Mouse (Mus musculus) fat pad, adult 2 months (tissue): ENCODE measurements at regions not wholly inside any gene's neighbourhood (a gene's known extent, or its start where the extent isn't known, plus 50 kb on each side); places are given as distances from the start of the nearest gene placed in this dataset.

ENCODE experiments used
- DNase-seq: peaks from one replicate; pipeline ENCODE4 v3.0.0-alpha.2; 2011; ENCODE audit warnings: low read depth, low spot score; ENCODE audit errors: extremely low read depth

DNA sequence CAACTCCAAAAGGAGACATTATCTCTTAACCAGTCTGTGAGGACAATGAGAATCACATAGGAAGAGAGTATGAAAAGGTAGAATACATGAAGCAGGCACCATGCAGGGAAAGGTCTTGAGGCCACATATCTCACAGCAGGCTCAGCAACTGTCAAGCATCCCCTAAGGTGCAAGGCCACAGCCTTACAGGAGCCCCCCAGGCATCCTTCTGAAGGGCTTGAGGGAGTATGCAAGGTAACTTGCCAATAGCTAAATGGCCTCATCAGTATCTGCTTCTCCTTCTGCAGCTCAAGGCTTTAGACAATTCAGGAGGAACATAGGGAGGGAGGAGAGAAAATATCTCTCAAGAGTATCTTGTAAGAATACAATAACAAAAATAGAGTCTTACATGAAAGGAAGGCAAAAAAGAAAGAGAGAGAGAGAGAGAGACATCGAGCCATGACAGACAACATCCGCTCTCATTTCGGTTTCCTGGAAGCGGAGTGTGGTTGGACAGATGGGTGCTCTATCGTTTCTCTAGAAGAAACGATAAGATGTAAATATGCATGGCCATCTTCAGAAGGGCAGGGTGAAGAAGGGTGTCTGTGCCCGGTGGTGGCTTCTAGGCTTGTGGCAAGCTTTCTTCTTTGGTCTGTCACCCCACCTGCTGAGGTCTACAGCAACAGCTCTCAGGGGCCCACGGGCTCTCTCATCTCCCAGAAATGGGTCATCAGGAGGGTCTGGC, 349.6 kb upstream of the 3110018I06Rik start:
- DNase-seq, result no peak

DNA sequence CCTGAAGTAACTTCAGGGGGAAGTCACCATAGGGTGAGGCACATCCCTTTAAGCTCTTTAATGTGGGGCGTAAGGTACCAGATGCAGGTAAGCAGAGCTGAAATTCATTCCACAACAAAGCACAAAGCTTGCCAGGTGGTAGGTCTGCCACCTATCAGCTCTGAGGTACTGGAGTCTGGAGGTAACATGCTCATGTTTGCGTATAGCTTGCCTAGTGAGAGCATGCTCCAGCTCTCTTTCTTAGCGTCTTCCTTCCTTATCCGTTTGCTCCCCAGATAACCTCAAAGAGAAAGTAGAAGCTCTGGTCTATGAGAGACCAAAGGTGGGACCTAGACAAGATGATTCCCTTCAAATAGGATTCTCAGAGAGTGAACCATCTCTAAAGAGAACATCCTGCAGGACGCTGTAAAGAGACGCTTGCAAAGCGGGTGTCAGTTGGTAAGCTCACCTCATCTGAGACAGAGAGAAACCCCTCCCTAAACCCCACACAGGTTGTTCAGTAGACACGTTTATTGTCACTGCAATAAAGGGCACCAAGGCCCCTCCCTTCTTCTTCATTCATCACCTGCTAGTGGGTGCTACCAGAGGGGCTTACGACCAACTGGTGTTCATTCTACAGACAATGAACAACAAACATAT, 347.4 kb upstream of the 3110018I06Rik start:
- DNase-seq, result no peak

DNA sequence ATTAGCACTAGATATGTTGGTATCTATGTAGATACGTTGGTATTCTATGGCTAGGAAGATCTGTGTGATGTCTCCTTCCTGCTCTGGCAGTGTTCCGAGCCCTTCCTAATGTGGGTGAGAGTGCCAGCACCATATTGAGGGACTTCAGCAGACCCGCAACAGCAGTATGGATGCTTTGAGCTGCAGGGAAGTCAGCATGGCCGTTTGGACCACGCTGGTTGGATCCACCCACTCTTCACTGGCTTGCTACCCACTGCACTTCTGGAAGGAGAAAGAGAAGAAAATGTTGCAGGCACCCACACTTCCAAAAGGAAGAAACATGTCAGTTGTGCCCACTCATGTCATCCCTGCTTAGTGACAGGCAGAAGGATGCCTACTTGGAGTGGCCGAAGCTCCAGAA, 346.2 kb upstream of the 3110018I06Rik start:
- no peak for DNase-seq

DNA sequence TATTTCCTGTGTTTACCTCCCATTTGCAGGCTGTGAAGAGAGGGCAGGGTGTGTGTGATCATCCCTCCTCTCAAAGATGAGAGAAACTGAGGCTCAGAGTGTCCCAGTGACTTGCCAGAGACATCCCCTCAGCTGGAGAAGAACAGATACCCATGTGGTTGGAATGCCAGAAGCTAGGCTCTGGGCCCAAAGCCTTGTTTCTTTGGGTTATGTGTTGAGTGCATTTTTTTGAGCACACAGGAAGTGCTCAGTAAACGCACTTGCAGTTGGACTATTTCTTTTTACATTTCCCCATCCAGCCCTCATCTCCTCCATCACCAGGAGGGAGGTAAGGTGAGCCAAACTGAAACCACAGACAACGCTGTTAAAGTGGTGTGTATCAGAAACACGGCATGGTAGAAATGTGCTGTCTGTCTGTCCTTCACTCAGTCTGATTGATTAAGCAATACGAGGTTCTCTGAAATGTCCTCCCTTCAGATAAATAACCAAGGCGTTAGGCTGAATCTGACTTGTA, 341.8 kb upstream of the 3110018I06Rik start:
- no peak for DNase-seq

DNA sequence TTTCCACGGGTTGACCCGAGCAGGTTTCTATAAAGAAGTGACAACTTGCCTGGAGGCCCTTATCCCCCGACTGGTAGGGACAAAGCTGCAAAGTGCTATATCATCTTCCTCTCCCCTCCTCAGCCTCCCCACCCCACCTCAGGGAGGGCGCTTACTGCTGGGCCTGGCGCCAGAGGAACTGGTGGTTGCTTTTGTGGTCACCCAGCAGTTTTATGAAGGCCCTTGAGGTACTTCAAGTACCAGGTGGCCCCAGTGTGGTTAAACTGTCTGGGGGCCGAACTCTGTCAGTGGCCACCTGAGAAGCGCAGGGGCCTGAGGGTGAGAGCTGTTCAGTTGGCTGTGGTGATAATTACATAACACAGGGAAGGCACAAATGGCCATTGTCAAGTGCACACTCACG, 340.0 kb upstream of the 3110018I06Rik start:
- DNase-seq, result no peak

DNA sequence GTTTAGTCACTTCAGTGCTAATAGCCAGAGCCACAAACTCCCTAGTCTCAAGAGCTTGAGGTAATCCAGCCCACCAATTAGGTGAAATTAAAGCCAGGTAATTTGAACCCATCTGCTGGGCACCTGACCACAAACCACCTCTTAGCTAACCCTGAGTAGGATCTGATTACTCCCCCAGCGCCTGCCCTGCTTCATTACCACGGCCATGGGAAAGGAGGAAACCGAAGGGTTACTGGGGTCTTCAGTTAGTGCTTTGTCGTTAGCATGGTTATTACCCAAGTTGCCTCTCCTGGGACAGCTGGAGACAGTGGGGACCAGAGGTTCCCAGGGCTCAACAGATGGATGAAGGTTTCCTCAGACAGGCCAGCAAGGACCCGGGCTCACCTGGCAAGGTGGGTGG, 337.3 kb upstream of the 3110018I06Rik start:
- no peak for DNase-seq

DNA sequence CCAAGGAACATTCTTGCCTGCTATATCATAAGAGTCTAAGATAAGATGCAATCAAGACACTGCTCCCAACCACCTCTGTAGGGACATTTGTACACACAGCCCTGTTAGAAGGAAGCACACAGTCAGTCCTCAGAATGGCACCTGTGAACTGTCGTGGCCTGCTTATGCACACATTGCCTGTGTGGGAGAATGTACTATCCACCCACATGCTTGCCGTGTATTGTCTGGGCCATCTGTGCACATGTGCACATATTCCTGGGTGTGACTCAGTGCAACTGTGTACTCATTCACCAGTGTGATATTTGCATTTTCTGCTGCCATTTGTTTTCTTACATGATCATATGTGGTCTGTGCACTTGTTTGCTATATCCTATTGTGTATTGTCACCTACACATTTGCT, 333.8 kb upstream of the 3110018I06Rik start:
- no peak for DNase-seq

DNA sequence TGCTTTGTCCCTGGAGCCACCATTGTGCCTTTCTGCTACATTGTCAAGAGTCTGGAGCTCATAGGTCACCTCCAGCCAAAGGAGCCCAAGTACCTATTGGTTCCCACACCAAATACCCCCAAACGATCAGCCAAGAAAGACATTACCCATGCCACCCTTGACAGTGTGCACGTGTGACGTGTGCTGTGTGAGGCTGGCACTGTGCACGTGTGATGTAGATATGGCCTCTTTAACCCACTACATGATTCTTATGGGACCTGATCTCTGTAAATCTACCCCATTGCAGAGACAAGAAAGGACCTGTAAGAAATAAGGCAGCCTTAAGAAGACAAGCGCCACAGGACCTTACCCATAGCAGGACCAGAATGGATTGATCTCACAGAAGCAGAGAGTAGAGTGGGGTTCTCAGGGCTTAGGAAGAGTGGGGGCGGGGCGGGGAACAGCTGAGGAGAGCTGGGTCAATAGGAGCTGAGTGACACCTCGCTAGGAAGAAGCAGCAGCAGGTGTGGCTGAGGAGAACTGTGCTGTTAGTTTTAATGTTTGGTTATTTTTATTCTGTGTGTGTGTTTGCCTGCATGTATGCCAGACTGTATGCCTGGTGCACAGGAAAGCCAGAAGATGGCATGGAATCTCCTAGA, 331.5 kb upstream of the 3110018I06Rik start:
- no peak for DNase-seq

DNA sequence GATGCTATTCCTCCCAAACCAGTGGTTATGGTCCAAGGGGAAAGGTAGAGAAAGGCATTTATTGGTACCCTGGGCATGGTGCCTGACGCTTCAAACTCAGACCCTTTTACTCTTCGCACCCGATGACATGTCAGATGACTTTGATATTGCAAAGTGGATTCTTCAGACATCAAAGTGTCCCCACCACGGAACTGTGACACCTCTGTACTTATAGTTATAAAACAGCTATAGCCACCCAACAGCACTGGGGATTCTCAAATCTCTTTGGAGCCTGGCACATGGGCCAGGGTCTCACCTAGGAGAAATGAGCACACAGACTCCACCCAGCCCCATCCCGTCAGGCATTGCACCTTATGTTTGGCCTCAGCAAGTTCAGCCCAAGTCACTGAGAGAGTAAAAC, 329.3 kb upstream of the 3110018I06Rik start:
- DNase-seq, result no peak

DNA sequence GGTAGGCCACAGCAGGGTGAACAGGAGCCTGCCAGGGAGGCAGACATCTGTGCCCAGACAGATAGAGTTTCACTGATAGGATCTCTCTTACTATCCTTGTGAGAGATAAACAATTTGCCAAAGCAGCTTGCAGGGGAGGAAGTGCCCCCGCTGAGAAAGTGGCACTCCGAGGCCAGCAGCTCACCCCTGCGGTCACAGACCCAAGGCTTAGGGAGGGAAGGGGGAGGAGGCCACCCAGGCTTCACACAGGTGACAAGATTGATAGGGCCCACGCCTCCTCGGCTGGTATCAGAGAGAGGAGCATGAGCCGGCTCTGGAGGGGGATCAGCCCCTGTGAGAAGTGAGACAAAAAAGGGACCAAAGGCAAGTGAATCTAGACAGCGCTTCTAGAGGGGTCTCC, 328.3 kb upstream of the 3110018I06Rik start:
- DNase-seq, result no peak

DNA sequence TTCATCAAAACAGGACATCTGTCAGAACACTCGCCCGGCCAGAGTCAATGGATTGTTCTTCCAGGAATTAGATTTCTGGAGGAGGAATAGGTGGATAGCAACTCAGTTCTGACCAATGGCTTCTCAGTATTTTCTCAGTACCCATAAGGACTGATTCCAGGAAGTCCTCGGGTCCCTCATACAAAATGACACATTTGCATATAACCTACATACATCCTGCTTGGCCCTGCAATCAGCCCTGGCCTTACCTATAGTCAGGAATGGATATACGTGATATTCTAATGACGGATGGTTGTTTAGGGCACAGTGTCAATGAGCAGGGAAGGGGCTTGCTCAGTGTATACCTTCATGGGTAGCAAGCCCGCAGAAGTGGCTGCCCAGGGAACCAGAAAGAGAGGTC, 327.8 kb upstream of the 3110018I06Rik start:
- DNase-seq, result no peak

DNA sequence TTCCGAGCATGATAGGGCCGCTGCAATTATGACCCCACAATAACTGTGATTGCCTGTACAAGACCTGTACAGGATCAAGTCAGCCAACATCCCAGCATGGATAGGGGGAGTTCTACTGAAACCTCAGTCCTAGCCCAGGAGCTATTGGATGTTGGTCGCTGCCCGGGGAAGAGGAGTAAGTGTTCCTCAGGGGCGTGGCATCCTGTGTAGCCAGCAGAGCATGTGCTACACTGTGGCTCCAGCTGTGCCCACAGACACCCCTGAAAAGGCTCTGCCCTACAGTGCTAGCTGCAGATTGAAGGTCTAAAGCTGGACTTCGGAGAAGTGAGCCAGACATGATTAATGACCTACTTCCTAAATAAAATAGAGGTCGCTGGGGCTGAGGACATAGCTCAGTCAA, 317.5 kb upstream of the 3110018I06Rik start:
- no peak for DNase-seq

DNA sequence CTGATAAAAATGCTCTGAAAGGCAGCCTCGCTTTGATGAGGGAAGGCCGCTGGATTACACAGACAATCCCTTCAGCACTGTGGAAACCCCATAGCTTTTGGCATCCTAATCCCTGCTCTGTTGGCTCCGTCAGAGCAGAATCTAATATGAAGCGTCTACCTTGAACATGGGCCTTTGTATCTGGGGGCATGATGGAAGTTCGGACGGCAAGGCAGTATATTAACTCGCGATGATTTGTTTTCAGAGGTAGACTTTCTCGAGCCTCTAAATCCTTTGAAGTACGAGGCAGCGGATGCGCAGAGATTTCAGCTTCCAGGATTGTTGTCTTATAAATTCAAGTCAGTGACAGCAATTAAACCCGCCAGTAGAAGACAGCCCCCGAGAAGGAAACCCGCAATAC, 316.8 kb upstream of the 3110018I06Rik start:
- no peak for DNase-seq

DNA sequence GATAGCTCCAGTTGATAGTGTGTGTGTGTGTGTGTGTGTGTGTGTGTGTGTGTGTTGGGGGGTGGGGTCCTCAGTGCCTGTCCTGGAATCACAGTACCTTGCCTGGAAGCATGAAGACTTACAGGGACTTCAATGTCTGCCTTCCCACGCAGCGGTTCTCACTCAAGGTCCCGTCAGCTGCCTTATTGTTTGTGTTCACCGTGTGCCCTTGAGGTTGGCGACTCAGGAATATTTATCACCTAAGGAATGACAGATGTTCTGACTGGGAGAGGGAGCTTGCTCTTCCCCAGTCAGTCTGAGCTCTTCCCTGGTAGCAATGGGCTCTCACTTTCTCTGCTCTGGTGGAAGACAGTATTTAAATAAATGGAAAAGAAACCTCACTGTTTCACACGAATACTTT, 309.8 kb upstream of the 3110018I06Rik start:
- DNase-seq, result no peak

DNA sequence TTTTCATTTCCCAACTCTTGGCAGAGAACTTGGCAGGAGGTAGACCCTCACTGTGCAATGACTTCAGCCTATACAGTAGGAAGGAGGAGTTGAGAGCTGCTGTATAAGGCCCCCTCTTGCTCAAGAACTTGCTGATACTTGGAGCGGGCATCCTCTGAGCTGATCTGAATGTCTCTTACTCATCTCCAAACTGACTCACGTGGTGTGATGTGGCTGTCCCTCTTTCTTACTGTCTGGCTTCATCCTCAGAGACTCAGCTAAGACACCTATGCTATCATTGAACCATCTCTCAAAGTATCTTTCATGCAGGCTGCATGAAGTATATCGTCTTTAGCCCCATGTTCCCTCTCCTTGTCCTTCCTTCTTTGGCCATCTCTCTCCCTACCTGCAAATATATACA, 307.9 kb upstream of the 3110018I06Rik start:
- no peak for DNase-seq

DNA sequence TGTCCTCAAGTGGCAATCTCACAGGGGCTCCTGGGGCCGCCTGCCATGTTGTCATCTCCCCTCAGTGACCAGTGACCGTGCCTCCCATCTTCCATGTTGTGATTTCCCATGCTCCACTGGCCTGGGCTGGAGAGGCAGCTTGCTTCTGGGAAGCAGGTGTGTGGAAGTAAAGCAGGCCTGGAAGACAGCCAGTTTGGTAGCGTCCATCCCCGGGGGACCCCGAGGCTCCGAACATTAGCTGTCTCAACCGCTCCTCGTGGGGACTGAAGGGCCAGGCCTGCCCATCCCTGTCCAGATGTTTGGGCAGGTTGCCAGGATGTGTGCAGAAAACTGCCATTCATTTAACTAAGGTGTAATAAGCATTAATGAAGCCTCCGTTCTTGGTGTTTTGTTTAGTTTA, 307.1 kb upstream of the 3110018I06Rik start:
- DNase-seq, result no peak

DNA sequence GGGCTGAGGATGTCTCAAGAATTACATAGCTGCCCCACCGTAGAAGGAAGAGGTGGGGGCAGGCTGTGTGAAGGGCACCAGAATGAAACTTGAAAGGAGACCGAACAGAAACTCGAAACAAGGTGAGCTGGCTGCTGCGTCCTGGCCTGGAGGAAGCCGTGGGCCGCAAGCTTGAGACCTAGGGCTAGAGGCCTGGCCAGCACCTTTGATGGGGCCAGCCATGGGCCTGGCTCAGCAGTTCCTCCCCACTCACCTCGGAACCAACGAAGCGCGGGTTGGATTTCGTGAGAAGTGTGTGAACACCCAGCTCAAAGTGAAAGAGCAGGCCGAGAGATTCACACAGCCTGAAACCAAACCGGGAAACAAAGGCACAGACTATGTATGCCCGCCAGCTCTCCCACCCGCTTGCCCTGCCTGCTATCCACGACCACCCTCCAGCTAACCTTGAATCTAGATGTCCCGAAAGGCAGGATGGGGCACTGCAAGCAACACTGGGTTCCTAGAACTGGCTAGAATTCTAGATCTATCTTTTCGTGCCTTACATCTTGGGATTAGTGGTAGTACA, 306.3 kb upstream of the 3110018I06Rik start:
- DNase-seq, result no peak

DNA sequence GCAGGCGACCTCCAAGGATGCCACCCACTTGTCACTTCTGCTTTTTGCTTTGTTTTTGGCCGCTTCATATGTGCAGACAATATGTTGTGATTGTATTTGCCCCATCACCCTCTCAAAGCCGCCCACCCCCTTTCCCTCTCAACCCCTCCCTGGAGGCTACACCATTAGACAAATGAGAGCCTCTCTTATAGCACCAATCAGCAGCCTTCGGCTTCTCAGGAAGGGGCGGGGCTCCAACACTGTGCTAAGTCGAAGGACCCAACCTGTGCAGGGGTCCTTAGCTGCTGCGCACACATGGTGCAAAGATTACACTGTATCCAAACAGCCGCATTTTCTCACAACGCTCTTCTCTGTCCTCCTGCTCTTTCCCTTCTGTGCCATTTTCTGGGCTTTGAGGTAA, 305.1 kb upstream of the 3110018I06Rik start:
- no peak for DNase-seq

DNA sequence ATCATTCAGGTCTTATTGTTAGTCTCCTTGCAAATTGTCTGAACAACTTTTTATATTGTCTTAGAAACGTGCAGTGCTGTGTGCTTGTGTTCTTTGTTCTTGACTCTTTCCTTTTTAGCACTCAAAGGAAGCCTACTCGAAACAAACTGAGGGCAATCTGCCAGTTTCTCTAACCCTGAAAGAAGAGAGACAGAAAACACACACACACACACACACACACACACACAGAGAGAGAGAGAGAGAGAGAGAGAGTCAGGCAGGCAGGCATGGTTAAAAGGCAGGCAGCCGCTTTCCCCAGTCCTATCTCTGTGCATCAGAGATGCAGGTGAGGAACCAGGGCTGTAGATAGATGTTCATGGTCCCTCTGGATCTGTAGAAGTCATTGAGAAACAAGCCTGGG, 304.0 kb upstream of the 3110018I06Rik start:
- DNase-seq, result no peak

DNA sequence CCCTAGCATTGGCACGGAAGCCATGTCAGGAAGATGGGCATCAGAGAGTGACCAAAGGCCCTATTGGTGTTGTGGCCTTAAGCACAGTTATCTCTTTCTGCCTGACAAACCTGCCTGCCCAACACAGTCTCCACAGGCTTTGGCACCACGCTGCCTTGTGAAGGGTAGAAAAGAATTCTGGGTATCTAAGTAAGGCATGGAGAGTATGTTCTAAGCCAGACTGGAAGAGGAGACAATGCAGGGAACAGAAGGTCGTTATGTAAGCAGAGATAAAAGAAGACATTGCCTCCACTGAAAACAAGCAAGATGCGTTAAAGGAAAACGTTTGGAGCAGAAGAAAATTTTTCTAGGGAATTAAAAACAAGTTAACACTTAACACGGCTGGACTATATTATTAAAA, 302.1 kb upstream of the 3110018I06Rik start:
- no peak for DNase-seq

DNA sequence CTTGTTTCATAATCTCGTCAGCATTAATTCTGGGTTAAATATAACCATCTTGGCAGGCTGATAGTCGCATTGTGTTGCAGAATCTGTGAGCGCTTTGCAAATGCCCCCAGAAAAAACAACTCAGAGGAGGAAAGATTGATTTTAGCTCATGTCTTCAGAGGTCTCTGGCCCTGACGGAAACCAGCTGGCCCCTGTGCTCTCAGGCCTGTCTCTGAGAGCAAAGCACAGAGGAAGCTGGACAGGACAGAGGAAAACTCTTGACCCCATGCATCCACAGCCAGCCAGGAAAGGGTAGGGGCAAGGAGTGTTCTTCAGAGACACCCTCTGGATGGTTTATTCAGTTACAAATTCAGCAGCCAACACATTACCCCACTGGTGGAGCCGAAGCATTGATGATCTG, 300.4 kb upstream of the 3110018I06Rik start:
- DNase-seq, result no peak
